Mouse (Mus musculus) c-Kit-positive CD71-positive TER-119-positive erythroid progenitor cells, embryonic 14.5 days (primary cell): ENCODE data around the gene Faxc.

Experiments
- DNase-seq: peaks from one replicate; pipeline ENCODE4 v3.0.0-alpha.2; 2013; ENCODE audit warnings: low spot score

Gene Faxc

DNA sequence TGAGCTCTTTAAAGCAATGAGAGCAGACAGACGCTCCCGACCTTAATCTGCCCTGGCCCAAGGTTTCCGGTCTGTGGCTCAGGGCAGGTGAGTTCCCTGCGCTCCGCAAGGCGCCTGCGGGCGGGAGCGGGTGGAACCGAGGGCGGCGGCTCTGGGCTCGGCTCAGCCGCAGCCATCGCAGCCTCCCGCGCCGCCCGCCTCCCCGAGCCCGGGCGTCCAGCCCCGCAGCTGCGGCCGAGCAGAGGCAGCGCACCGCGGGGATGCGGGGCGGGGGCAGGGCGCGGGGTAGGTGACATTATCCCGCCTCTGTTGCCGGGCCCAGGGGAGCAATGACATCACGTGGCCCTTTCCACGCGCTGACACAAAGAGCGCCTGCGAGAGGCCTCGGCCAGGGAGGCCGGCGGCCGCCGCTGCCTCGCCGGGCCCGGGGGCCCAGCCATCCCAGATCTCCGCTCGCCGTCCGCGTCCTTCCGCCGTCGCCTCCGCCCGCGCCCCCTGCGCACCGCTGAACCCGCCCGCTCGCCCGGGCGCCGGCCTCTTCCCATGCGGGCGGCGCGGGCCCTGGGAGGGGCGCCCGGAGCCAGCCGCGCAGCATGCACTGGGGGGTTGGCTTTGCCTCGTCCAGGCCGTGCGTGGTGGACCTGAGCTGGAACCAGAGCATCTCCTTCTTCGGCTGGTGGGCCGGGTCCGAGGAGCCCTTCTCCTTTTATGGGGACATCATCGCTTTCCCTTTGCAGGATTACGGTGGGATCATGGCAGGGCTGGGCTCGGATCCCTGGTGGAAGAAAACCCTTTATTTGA, at the start of gene Faxc:
Gene Faxc, plus strand, starts transcription at position 359 of the 801 bp plus-strand sequence.
- DNase-seq: no peak

DNA sequence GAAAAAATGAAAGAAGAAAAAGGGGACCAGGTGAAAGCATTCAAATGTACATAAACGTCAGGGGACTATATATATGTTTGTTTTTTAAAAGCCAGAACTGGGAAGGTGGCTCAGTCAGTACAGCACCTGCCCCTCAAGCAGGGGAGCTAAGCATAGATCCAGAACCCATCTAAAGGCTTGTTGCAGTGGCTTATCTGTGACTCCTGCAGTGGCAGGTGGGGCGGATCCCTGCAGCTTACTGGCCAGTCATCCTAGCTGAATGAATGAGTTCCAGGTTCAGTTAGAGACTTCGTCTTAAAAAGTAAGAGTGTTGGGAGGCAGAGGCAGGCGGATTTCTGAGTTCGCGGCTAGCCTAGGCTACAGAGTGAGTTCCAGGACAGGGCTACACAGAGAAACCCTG, 48.3 kb upstream of the Faxc start:
- no peak for DNase-seq

DNA sequence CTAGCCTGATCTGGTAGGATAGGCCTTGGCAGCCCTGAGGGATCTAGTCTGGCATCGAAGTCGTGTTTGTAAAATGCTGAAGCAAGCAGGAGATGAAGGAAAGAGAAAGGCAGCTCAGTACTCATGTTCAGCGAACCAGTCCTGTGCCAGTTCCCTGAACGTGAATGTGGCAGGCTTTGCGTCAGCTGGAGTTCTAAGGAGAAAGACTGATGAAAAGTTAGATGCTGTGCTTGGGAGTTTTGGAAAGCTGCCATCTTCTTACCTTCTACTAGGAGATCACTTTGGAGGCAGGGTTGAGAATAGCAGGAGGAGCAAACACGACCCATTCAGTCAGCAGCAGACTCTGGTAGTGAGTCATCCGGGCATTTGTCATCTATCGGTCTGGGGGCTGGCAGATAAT, 45.3 kb upstream of the Faxc start:
- DNase-seq: no peak

DNA sequence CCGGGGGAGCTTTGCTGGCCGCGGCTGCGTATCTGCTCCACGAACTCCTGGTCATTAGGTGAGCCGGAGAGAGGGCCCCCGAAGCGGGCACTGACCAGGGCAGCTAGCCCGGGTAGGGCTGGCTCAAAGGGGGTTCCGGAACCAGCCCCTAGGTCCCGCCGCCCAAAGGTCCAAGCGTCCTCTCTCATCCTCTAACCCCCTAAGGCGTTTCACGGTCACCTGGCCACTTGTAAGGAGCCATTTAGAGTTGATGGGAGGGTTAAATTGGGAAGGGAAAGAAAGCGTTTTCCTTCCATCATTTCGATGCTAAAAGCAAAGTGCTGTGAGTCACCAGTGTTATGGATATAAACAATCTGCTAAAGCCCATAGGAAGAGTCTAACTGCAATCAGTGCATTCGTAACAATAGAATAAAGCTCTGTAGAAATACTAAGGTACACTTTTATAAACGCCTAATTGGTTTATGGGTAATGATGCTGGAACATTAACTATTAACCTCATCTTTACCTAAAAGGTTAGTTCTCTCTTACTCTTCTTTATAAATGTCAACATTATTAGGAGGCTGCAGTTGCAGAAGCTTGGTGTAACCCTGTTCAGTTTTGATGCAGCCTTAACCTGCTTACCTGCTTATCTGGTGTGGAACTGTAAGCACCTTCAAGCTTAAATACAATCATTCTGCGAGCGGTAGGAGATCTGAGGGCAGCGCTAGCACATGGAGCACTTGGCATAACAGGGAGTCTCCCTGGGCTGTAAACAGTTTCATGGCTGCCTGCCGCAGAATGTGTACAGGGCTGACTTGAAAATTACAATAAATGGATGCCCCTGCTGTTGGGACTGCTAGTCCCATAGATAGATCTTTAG, 872 bp downstream of the Faxc start:
- DNase-seq: no peak

DNA sequence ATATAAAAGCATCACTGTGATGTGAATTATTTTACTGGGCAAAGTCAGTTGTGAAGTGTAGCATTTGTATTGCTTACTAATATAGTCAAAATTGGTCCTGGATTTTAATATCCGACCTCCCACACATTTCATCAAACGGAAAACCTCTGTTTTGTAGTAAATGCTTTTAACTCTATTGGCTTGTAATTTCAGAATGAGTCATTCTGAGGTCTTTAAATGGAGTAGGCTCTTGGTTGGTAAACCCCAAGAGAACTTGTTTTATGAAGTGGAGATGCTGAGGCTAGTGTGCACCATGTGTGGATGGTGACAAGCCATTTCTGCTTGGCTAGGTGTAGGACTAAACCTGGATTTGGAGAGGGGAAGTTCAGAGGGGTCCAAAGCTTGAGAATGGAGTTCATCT, 4.2 kb downstream of the Faxc start:
- no peak for DNase-seq

DNA sequence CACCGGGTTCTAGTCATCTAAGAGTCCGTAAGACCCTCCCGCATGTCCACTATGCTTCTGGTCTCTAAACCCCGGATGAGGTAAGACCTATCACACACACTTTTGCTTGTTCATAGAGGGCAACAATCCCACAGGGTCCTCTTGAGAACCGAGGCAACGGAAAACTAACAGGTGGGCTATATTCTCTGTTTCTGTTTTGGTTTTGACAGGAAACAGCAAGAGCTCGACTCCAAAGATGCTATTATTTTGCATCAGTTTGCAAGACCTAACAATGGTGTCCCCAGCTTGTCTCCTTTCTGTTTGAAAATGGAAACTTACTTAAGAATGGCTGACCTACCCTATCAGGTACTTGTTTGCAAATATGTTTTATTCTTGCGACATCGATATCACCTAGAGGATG, 5.3 kb downstream of the Faxc start:
- no peak for DNase-seq

DNA sequence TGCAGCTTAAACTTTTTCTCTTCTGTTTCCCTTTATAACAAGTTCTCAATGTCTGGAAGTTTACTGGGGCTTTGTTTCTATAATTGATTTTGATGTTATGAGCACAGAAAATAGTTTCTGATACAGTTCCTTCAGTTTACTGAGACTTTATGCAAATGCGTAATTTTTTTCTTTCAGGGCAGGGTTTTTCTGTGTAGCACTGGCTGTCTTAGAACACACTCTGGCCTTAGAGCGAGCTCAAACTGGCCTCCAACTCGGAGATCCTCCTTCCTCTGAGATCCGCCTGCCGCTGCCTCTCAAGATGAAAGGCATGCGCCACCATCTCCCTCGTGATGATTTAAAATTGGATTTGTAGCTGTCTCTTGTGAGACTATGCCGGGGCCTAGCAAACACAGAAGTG, 6.8 kb downstream of the Faxc start:
- DNase-seq: no peak

DNA sequence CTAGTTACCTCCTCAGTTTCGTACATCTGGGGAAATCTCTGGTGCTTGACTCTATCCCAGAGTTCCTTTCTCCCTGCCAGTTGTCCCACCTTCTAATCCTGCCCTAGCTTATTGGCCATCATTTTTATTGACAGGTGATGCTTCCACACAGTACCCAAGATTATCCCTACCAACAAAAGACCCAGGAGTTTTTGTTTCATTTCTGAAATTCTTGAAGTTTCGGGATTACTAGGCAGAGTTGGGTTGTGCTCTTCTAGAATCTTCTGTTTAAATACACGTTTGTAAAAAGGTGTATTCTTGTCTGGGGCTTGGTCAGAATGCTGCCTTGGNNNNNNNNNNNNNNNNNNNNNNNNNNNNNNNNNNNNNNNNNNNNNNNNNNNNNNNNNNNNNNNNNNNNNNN, 13.5 kb downstream of the Faxc start:
- no peak for DNase-seq

DNA sequence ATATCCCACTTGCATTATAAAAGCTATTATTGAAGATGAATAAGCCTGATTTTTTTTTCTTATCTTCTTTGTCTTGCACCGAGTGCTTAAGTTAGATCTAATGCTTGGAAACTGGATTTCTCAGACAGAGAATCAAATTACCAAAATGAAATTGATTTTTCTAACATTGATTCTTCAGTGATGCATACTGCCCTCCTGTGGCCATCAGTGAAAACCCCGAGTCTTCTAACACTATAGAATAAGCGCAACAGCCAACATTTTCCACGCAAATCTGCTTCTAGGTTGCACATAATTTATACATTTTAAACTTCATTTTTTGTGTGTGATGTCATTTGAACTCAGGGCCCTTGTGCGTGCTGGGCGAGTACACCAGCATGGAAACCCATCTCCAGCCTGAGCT, 20.3 kb downstream of the Faxc start:
- peak; percentile 0 for DNase-seq

DNA sequence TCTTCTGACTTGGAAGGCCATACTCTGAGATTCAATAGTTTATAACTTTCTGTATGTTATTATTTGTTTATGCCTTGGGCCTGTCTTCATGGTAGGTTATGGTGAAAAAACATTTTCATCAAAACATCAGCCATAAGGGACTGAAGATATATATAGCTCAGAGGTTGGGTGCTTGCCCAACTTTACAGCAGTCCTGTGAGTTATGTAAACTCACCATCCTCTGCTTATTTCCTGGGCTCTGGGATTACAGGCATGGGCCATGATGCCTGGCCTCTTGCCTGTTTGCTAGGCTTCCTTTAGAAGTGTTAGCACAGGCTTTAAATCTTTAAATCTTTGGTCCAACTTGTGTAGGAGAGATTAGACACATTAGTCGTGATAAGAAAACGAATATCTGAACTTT, 21.1 kb downstream of the Faxc start:
- DNase-seq: no peak

DNA sequence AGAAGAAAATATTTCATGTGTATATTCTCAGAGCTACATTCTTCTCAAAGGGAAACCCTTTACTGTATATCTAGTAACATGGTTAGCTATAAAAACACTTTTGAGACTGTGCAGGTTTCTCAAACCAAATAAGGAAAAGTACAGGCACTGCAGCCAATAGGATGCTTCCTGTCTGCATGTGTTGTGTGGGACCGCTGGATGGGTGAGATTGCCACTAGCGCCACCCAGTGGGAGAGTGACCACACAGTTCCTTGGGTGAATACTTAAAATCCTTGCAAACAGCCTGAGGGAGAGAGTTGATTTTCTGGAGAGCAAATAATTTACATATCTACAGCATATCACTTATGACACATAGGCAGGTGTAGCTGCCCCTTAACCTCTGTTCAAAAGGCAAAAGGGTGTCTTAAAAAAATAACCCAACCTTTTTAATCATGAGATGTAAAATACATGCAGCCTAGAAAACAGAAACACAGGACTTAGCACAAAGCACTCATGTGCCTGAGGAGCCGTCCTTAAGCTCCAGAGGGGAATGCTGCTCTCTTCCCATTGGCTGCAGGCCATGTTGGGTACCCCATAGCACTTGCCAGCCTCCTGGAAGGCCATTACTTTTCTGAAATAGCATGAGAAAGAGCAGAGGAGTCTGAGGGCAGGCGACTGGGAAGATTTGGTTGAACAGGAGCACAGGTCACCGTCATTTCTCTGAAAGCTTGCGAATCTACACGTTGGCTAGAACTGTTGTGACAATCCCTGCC, 26.6 kb downstream of the Faxc start:
- DNase-seq: peak; percentile 36

DNA sequence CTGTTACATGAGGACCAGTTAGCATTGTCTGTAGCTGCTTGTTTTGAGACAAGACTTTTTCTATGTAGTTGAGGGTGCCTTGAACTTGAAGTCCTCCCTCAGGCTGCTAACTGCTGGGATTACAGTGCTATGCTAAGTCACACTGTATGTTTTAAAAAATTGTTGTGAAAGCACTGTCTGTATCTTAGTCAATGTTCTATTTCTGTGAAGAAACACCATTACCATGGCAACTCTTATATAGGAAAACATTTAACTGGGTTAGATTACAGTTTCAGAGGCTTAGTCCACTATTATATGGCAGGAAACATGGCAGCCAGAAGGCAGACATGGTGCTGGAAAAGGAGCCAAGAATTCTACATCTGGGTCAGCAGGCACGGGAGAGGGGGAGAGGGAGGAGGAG, 40.8 kb downstream of the Faxc start:
- DNase-seq: no peak

DNA sequence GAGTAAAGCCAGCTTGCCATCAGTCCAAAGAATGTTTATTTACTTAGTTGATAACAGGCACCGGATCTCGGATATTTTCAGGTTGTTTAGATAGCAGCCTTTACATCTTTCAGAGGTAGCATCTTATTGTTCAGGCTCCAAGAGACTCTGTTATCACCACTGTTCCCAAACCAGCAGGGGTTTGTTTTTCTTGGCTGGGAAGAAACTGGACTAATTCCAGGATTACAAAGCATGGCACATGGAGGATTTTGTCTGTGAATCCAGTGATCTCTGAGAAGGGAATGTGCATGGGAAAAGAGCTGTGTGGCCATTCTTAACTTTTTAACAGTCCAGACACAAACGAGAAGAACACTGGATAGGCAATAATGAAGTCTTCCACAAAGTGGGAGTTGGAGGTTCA, 43.0 kb downstream of the Faxc start:
- no peak for DNase-seq

DNA sequence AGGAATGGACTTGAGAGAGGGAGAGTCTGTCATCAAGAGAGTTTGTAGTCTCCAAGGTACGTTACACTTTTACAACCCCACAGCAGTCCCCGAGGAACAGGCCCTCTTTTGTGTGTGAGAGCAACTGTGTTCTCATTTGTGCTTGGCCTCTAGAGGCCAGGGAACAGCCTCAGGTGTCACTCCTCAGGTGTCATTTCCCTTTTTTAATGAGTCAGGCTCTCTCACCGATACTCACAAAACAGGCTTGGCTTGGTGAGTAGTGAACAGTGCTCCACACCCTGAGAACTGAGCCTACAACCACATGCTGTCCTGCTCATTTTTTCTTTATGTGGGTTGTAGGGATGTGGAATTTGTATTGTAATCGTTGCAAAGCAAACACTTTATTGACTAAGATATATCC, 49.3 kb downstream of the Faxc start:
- no peak for DNase-seq

DNA sequence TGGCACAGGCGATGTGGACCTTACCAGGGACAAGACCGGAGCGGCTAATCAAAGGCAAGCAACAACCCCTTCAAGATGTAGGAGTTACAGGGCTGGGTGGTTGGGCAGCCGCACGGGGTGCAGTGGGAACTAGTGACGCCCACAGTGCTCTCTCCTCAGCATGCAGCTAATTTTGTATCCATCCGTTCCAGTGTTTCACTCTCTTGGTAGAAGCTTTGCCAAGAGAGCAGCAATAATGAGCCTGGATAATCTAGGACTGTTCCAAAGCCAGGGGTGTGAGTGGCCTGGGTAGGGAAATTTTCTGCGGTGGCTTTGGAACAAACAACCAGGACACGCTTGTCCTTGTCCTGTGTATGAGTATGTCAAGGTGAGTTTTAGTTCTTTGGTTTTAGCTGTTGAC, 51.3 kb downstream of the Faxc start:
- no peak for DNase-seq

DNA sequence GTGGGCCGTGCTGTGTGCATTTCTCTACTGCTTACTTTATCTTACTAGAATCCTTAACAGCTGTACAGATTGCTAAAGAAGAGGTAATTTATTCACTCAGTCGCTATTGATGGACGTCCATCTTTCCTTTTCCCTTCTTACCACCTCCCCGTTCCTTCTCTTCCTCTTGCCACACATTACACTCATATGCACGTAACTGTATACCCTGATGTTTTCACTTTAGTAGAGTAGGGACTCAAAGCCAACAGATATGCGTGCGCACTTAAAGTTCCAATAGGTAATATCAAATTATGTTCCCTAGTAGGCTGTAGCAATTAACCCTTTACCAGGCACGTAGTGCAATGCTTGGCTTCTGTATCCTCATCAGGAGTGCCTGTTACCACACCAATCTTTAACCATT, 55.7 kb downstream of the Faxc start:
- DNase-seq: no peak

DNA sequence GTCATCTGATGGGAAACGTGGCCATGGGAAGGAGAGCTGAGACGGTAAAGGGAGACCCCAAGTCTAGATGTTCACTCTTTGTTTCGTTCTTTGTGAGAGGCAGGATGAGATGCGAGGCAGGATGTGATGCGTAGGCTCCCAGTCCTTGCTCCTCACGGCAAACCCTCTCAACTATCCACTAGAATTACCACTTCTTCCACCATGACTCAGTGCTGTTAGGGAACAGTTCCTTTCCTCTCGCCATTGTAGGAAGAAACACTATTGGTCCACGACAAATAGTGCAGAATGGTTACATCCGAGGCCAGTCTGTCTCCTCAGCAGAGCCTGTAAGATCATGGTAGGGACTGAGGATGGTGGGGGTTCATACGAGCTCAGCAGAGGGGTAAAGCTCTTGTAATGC, 56.3 kb downstream of the Faxc start:
- DNase-seq: no peak

DNA sequence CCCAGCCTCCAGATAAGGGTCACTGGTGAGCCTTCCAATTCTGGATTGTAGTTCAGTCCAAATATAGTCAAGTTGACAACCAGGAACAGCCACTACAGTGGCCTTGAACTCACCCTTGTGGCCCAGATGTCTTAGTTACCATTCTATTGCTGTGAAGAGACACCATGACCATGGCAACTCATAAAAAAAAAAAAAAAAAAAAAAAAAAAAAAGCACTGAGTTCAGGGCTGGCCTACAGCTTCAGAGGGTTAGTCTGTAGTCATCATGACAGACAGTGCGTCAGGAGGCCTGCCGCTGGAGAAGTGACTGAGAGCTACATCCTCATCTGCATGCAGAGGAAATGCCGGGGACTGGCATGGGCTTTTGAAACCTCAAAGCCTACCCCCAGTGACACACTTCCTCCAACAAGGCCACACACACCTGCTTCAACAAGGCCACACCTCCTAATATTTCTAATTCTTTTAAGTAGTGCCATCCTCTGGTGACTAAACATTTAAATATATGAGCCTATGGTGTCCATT, 58.5 kb downstream of the Faxc start:
- no peak for DNase-seq

DNA sequence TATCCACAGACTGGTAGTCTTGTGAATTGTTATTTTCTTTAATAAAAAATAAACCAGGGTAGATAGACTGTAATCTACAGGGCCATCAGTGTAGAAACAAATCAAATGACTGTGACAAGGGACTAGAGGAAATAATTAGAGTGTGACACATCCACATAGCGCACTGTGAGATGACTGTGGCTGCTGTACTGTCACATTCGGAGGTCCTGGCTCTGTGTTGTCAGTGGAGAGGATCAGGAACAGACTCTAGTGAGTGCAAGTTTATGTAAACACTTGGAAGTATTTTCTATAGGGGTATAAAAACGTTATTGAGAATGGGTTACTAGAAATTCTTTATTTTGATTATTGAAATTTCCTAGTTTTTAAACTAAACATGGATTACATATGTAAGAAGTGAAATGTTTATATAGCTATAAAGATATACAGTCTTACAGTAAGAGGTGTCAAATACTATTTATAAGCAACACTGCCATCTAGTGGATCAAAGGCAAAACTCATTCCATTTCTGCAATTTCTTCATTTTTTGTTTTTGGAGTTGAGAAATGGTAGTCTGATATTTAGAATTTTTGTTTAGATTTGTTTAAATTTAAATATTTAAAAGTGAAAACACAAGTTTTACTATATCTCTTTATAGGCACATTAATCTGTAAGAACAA, 59.6 kb downstream of the Faxc start:
- DNase-seq: peak; percentile 12

DNA sequence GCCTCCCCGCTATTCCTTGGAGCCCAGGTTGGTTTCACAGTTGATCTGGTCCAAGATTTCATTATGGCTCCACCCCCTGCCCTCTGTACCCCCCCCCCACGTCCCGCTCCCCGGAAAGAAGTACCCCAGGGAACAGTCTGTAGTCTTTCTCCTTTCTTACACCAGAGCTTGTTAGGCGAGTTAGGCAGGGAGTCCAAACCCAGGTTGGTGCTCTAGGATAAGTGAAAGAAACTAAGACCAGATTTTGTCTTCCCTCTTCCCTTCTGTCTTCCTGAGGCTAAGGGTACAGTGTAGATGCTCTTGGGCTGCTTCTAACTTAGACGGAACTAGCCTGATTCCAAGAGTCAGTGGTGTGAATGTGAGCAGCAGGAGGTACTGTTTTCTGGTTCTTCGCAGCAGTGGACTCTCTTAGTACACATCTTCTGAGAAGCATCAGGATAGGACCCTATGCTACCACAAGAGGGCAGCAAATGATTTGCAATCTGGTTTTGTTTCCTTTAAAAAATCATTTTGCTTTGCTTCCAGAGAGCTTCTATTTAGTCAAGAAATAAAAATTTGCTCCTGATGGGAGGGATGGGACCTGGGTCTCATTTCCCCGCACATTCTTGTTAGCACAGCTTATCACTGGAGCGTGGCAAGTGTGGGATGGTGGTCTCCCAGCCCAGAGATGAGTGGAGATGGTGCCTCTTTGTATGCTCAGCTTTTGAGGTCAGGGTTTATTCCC, 86.7 kb downstream of the Faxc start:
- peak; percentile 1 for DNase-seq

DNA sequence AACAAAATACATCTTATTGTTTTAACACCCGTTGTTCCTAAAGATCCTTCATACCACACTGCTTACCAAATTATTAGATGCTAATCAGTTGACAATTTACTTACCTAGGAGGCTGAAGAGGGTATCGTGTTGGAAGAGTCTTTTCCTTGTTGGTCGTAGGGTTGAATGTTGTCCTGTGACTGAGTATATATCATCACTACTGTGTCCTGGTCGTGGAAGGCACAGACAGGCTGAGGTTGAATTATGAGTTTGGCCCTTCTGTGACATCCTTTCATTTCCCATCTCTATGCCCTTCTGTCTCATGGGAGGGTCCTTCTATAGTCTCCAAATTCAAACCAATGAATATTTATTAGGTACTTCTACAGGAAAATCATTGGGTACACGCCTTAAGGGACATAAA, 87.3 kb downstream of the Faxc start:
- no peak for DNase-seq
